Mouse (Mus musculus): Measurements from ENCODE around the gene Epor. TPM values are rescaled to one million over a fixed set of nuclear protein-coding genes. Genes with fewer than 3 reads are reported as not detected.

Gene Epor
- polyA plus RNA-seq, 1 experiment, result 2.4 TPM

DNA sequence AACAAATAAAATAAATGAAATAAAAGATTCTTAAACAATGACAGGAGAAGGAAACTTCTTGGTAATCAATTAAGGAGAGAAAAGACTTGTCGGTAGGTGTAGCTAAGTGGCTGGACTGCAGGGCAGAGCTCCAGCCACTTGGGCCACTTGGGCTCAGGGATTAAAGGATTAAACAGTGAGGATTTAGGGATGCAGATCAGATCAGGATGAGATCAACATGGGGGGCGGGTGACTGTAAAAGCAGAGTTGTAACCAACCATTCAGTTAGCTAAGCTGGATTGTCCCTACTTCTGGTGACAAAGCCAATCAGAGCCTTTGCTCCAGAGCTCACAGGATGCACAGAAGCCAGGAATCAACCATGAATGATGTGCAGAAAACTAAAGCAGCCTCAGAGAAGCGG, 20.6 kb upstream of the Epor start:
- H3K4me1 ChIP-seq (ENCODE audit: control insufficient read depth, insufficient read depth, insufficient read length, low read length), result peaks cover 12% of the 10 kb centered on the region
- H3K27ac ChIP-seq (ENCODE audit: insufficient read depth, low read depth, low read length), result no peak overlapping the region
- H3K4me3 ChIP-seq (ENCODE audit: low read depth, low read length), result no peak overlapping the region
- no peaks in the 10 kb centered on the region for H3K36me3 ChIP-seq (ENCODE audit: control insufficient read depth, insufficient read depth, low read length)
- WGBS, result 58% methylated on average over 3 of the region's 3 CpGs
- TF ChIP-seq CTCF (IDR thresholded peaks at IDR 0.05; ENCODE audit: extremely low read depth, insufficient read length, insufficient replicate concordance, low read depth, low read length), result no peak
- TF ChIP-seq POLR2A (IDR thresholded peaks at IDR 0.05; ENCODE audit: low read depth, low read length), result no peak
- H3K27me3 ChIP-seq (ENCODE audit: control insufficient read depth, insufficient read depth, low read length), result peaks cover 17% of the 10 kb centered on the region

DNA sequence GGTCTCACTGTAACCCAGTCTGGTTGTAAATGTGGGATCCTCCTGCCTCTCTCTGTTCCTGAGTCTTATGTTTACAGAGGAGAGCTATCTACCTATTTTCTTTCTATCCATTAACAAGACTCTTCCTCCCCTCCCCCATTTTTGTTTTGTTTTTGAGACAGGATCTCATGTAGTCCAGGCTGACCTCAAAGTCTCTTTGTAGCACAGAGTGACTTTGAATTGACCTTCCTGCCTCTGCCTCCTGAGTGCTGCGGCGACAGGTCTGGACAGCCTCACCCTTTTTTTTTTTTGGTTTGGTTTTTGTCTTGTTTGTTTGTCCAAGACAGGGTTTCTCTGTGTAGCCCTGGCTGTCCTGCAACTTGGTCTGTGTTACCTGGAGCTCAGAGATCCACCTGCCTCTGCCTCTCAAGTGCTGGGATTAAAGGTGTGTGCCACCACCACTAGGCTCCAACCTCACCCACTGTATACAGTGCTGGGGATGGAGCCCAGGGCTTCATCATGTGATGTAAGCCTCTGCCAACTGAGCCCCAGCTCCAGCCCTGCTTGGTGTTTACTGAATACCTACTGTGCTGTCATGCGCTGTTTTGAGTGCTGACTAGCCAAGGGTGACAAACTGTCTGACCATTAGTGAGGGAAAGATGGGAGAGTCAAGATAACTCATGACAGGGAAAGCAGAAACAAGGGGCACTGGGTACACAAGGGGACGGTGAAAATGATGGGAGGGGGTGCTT, 15.3 kb upstream of the Epor start:
- no peaks in the 10 kb centered on the region for H3K27me3 ChIP-seq (ENCODE audit: control insufficient read depth, insufficient read depth, low read length)
- 83% methylated on average over 4 of the region's 4 CpGs for WGBS
- TF ChIP-seq POLR2A (IDR thresholded peaks at IDR 0.05; ENCODE audit: low read depth, low read length), result no peak
- TF ChIP-seq CTCF (IDR thresholded peaks at IDR 0.05; ENCODE audit: extremely low read depth, insufficient read length, insufficient replicate concordance, low read depth, low read length), result no peak
- H3K36me3 ChIP-seq (ENCODE audit: control insufficient read depth, insufficient read depth, low read length), result no peaks in the 10 kb centered on the region
- no peaks in the 10 kb centered on the region for H3K4me1 ChIP-seq (ENCODE audit: control insufficient read depth, insufficient read depth, insufficient read length, low read length)
- H3K27ac ChIP-seq (ENCODE audit: insufficient read depth, low read depth, low read length), result no peak overlapping the region
- H3K4me3 ChIP-seq (ENCODE audit: low read depth, low read length), result no peak overlapping the region

GRCm38 (mm10) chr9:21977972-21978371, 14.7 kb upstream of the Epor start:
- Histone ChIP-seq H3K36me3 (ENCODE audit: control insufficient read depth, insufficient read depth, low read length) (no peaks in the 10 kb centered on the region), H3K27ac (ENCODE audit: insufficient read depth, low read depth, low read length) (no peak overlapping the region), H3K27me3 (ENCODE audit: control insufficient read depth, insufficient read depth, low read length) (no peaks in the 10 kb centered on the region), H3K4me1 (ENCODE audit: control insufficient read depth, insufficient read depth, insufficient read length, low read length) (no peaks in the 10 kb centered on the region), H3K4me3 (ENCODE audit: low read depth, low read length) (no peak overlapping the region)
- TF ChIP-seq POLR2A (IDR thresholded peaks at IDR 0.05; ENCODE audit: low read depth, low read length) (no peak), CTCF (IDR thresholded peaks at IDR 0.05; ENCODE audit: extremely low read depth, insufficient read length, insufficient replicate concordance, low read depth, low read length) (peak; percentile 73; the same call in 1 of the 2 replicates)
- 25% methylated on average over 2 of the region's 2 CpGs for WGBS

DNA sequence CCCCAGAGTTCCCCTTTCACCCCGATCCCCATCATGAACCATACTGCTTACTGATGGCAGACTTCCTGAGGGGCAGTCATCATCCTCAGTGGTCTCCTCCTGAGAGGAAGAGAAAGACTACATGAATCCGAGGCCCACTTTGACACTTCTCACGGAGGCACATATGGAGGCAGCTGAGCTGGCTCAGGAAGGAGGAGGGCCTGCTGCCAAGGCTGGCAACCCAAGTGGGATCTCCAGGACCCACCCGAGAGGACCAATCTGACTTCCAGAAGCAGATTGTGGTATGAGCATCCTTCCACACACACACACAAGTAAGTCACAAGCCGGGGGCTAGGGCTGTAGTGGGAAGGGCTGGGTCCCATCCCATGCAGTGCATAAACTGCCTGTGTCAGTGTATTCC, 14.0 kb upstream of the Epor start:
- TF ChIP-seq CTCF (IDR thresholded peaks at IDR 0.05; ENCODE audit: extremely low read depth, insufficient read length, insufficient replicate concordance, low read depth, low read length) (no peak), POLR2A (IDR thresholded peaks at IDR 0.05; ENCODE audit: low read depth, low read length) (no peak)
- WGBS, result 86% methylated on average over 5 of the region's 5 CpGs
- Histone ChIP-seq H3K36me3 (ENCODE audit: control insufficient read depth, insufficient read depth, low read length) (no peaks in the 10 kb centered on the region), H3K27ac (ENCODE audit: insufficient read depth, low read depth, low read length) (no peak overlapping the region), H3K4me1 (ENCODE audit: control insufficient read depth, insufficient read depth, insufficient read length, low read length) (no peaks in the 10 kb centered on the region), H3K27me3 (ENCODE audit: control insufficient read depth, insufficient read depth, low read length) (no peaks in the 10 kb centered on the region), H3K4me3 (ENCODE audit: low read depth, low read length) (no peak overlapping the region)

GRCm38 (mm10) chr9:21976626-21977175, 13.4 kb upstream of the Epor start:
- Histone ChIP-seq H3K4me1 (ENCODE audit: control insufficient read depth, insufficient read depth, insufficient read length, low read length) (no peaks in the 10 kb centered on the region), H3K4me3 (ENCODE audit: low read depth, low read length) (no peak overlapping the region), H3K27me3 (ENCODE audit: control insufficient read depth, insufficient read depth, low read length) (no peaks in the 10 kb centered on the region), H3K36me3 (ENCODE audit: control insufficient read depth, insufficient read depth, low read length) (no peaks in the 10 kb centered on the region), H3K27ac (ENCODE audit: insufficient read depth, low read depth, low read length) (no peak overlapping the region)
- no peak for TF ChIP-seq POLR2A (IDR thresholded peaks at IDR 0.05; ENCODE audit: low read depth, low read length)
- TF ChIP-seq CTCF (IDR thresholded peaks at IDR 0.05; ENCODE audit: extremely low read depth, insufficient read length, insufficient replicate concordance, low read depth, low read length), result no peak
- 63% methylated on average over 10 of the region's 10 CpGs for WGBS

GRCm38 (mm10) chr9:21969304-21969703, 6.0 kb upstream of the Epor start:
- 69% methylated on average over 4 of the region's 4 CpGs for WGBS
- no peak overlapping the region for H3K27ac ChIP-seq (ENCODE audit: insufficient read depth, low read depth, low read length)
- peaks cover 2% of the 10 kb centered on the region; the same call in 1 of the 2 replicates for H3K27me3 ChIP-seq (ENCODE audit: control insufficient read depth, insufficient read depth, low read length)
- no peak overlapping the region for H3K4me3 ChIP-seq (ENCODE audit: low read depth, low read length)
- H3K36me3 ChIP-seq (ENCODE audit: control insufficient read depth, insufficient read depth, low read length), result no peaks in the 10 kb centered on the region
- no peaks in the 10 kb centered on the region for H3K4me1 ChIP-seq (ENCODE audit: control insufficient read depth, insufficient read depth, insufficient read length, low read length)
- TF ChIP-seq POLR2A (IDR thresholded peaks at IDR 0.05; ENCODE audit: low read depth, low read length) (no peak), CTCF (IDR thresholded peaks at IDR 0.05; ENCODE audit: extremely low read depth, insufficient read length, insufficient replicate concordance, low read depth, low read length) (no peak)

GRCm38 (mm10) chr9:21968883-21969282, 5.6 kb upstream of the Epor start:
- Histone ChIP-seq H3K36me3 (ENCODE audit: control insufficient read depth, insufficient read depth, low read length) (no peaks in the 10 kb centered on the region), H3K4me3 (ENCODE audit: low read depth, low read length) (no peak overlapping the region), H3K4me1 (ENCODE audit: control insufficient read depth, insufficient read depth, insufficient read length, low read length) (no peaks in the 10 kb centered on the region), H3K27me3 (ENCODE audit: control insufficient read depth, insufficient read depth, low read length) (peaks cover 2% of the 10 kb centered on the region; the same call in 1 of the 2 replicates), H3K27ac (ENCODE audit: insufficient read depth, low read depth, low read length) (no peak overlapping the region)
- TF ChIP-seq CTCF (IDR thresholded peaks at IDR 0.05; ENCODE audit: extremely low read depth, insufficient read length, insufficient replicate concordance, low read depth, low read length), result no peak
- TF ChIP-seq POLR2A (IDR thresholded peaks at IDR 0.05; ENCODE audit: low read depth, low read length), result no peak
- 41% methylated on average over 6 of the region's 6 CpGs for WGBS

Measured in small intestine, adult 2 months (tissue).